Mouse (Mus musculus): ENCODE measurements around the gene Bicdl1. TPM values are rescaled to one million over a fixed set of nuclear protein-coding genes. Genes with fewer than 3 reads are reported as not detected.

The Bicdl1 gene
- polyA plus RNA-seq, 1 experiment from 2014 or later, result 7.8 TPM

DNA sequence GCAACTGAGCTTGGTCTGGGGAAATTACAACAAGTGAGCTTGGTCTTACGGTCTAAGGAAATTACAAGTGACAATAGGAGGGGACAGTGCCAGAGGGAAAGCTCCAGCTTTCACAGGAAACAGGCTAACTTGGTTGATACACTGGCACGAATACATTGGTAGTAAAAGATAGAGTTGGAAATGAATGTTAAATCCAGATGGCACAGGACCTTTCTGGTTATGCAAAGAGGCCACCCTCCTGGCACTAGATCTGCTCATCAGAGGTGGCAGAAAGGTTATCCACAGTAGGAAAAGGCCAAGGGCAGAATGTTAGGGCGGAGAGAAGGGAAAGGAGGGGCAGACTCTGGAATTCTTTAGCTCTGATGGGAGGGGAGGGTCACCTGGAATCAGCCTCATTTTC, 22.5 kb downstream of the Bicdl1 start:
- Histone ChIP-seq H3K4me1 (no peaks in the 10 kb centered on the region), H3K4me3 (no peak overlapping the region)
- 62% methylated on average over 3 of the region's 3 CpGs for WGBS

GRCm38 (mm10) chr5:115701981-115702380, 29.4 kb downstream of the Bicdl1 start:
- no peak overlapping the region for H3K9ac ChIP-seq
- no peak overlapping the region for H3K4me2 ChIP-seq
- H3K9me3 ChIP-seq, result no peaks in the 10 kb centered on the region
- WGBS, result 59% methylated on average over 3 of the region's 3 CpGs
- no peak overlapping the region for H3K27ac ChIP-seq (replicated peaks)
- ATAC-seq (ENCODE audit: extremely low read depth, insufficient number of reproducible peaks, low FRiP score, low TSS enrichment), result no peak
- no peaks in the 10 kb centered on the region for H3K4me1 ChIP-seq
- peaks cover 13% of the 10 kb centered on the region; the same call in 1 of the 2 replicates for H3K27me3 ChIP-seq (replicated peaks)
- H3K36me3 ChIP-seq, result no peaks in the 10 kb centered on the region
- no peak overlapping the region for H3K4me3 ChIP-seq

More for the DNA sequence above, 22.5 kb downstream of the Bicdl1 start:
- no peak for ATAC-seq (ENCODE audit: extremely low read depth, insufficient number of reproducible peaks, low FRiP score, low TSS enrichment)
- Histone ChIP-seq H3K36me3 (no peaks in the 10 kb centered on the region), H3K27ac (replicated peaks) (no peak overlapping the region), H3K4me2 (no peak overlapping the region), H3K27me3 (replicated peaks) (no peaks in the 10 kb centered on the region), H3K9me3 (no peaks in the 10 kb centered on the region), H3K9ac (no peak overlapping the region)

GRCm38 (mm10) chr5:115701215-115701614, 30.2 kb downstream of the Bicdl1 start:
- no peak for ATAC-seq (ENCODE audit: extremely low read depth, insufficient number of reproducible peaks, low FRiP score, low TSS enrichment)
- WGBS, result 75% methylated on average over 4 of the region's 4 CpGs
- no peak overlapping the region for H3K9ac ChIP-seq
- H3K4me3 ChIP-seq, result no peak overlapping the region
- H3K36me3 ChIP-seq, result no peaks in the 10 kb centered on the region
- no peak overlapping the region for H3K27ac ChIP-seq (replicated peaks)
- no peak overlapping the region for H3K4me2 ChIP-seq
- H3K9me3 ChIP-seq, result no peaks in the 10 kb centered on the region
- peaks cover 13% of the 10 kb centered on the region for H3K27me3 ChIP-seq (replicated peaks)
- H3K4me1 ChIP-seq, result no peaks in the 10 kb centered on the region

DNA sequence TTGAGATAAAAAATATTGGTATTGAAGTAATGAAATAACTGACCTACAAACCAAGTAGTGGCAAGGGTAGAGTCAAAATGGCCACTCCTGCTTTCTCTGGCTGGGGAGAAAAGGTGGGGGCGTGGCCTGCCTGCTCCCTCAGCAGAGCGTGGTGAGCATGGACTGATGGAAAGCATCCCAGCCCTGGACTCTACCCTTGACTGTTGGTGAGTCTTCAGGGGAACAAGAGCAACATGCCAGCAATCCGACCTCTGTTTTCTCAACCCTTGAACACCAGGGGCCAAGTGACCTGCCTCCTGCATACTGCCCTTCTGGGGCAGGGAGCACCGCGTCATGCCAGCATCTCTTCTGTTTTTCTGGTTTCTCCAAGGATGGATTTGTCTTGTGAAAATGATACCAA, 34.6 kb downstream of the Bicdl1 start:
- Histone ChIP-seq H3K4me3 (no peak overlapping the region), H3K4me2 (no peak overlapping the region), H3K27ac (replicated peaks) (no peak overlapping the region), H3K27me3 (replicated peaks) (peaks cover 13% of the 10 kb centered on the region), H3K36me3 (no peaks in the 10 kb centered on the region), H3K4me1 (no peaks in the 10 kb centered on the region), H3K9me3 (no peaks in the 10 kb centered on the region), H3K9ac (no peak overlapping the region)
- ATAC-seq (ENCODE audit: extremely low read depth, insufficient number of reproducible peaks, low FRiP score, low TSS enrichment), result no peak
- WGBS, result 72% methylated on average over 5 of the region's 5 CpGs

GRCm38 (mm10) chr5:115695191-115695770, 36.1 kb downstream of the Bicdl1 start:
- WGBS, result 78% methylated on average over 6 of the region's 6 CpGs
- peaks cover 5% of the 10 kb centered on the region for H3K27me3 ChIP-seq (replicated peaks)
- no peak overlapping the region for H3K9ac ChIP-seq
- no peaks in the 10 kb centered on the region for H3K36me3 ChIP-seq
- H3K4me2 ChIP-seq, result no peak overlapping the region
- no peak for ATAC-seq (ENCODE audit: extremely low read depth, insufficient number of reproducible peaks, low FRiP score, low TSS enrichment)
- no peaks in the 10 kb centered on the region for H3K4me1 ChIP-seq
- H3K9me3 ChIP-seq, result no peaks in the 10 kb centered on the region
- no peak overlapping the region for H3K4me3 ChIP-seq
- no peak overlapping the region for H3K27ac ChIP-seq (replicated peaks)

DNA sequence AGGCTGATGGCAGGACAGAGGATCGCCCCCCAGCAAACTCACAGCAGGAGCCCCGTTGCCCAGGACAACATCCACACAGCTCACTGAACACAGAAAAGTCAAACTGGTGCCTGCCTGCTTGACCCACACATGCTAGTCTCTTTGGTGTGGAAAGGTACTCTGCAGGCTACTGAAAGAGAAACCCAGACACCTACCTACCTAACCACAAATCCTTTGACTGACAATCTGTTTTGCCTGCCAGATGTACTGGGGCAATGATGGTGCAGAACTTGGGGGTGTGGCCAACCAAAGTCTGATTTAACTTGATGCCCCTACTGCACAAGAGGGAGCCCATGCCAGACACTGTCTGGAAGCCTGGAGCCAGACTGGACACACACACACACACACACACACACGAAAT, 38.1 kb downstream of the Bicdl1 start:
- H3K36me3 ChIP-seq, result no peaks in the 10 kb centered on the region
- H3K27ac ChIP-seq (replicated peaks), result no peak overlapping the region
- no peak for ATAC-seq (ENCODE audit: extremely low read depth, insufficient number of reproducible peaks, low FRiP score, low TSS enrichment)
- no peaks in the 10 kb centered on the region; the same call in 1 of the 2 replicates for H3K27me3 ChIP-seq (replicated peaks)
- 62% methylated on average over 3 of the region's 3 CpGs for WGBS
- no peak overlapping the region for H3K4me3 ChIP-seq
- H3K4me2 ChIP-seq, result no peak overlapping the region
- no peak overlapping the region for H3K9ac ChIP-seq
- H3K9me3 ChIP-seq, result no peaks in the 10 kb centered on the region
- no peaks in the 10 kb centered on the region for H3K4me1 ChIP-seq

DNA sequence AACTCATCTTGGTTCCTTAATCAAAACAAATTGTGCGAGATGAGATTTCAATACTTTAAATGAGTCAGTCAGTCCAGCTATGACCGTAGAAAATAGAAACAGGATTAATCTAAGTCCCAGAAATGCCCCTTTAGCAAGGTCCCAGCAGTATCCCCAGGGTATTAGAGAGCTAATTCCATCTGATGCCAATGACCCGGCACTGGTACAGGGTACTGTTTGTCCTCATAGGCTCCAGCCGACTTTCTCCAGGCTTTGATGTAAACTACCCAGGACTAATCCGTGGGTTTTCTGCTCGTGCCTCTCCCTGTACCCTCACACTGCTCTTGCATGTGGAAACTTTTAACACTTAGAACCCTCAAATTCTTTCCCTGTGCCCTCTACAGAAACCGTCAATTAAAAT, 44.7 kb downstream of the Bicdl1 start:
- Histone ChIP-seq H3K36me3 (no peaks in the 10 kb centered on the region), H3K4me1 (no peaks in the 10 kb centered on the region), H3K27ac (replicated peaks) (no peak overlapping the region), H3K4me3 (no peak overlapping the region), H3K27me3 (replicated peaks) (no peaks in the 10 kb centered on the region), H3K9me3 (no peaks in the 10 kb centered on the region), H3K4me2 (no peak overlapping the region), H3K9ac (no peak overlapping the region)
- ATAC-seq (ENCODE audit: extremely low read depth, insufficient number of reproducible peaks, low FRiP score, low TSS enrichment), result no peak
- WGBS, result 61% methylated on average over 7 of the region's 7 CpGs

DNA sequence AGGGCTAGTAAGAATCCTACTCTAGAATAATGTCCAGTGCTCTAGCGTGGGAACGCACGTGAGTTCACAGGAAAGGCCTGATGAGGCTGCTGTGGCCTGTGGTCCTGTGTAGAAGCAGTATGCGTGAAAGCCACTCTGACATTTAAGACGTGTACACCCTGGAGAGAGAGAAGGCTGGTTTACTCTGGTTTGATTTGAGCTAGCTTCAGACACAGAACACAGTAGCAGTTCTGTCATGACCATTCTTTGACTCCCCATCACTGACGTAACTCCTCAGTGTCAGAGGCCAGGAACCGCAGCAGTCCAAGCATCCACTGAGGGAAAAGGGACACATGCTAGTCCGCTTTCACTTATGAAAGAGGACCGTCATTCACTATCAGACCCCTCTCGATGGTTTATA, 46.3 kb downstream of the Bicdl1 start:
- Histone ChIP-seq H3K4me2 (no peak overlapping the region), H3K36me3 (no peaks in the 10 kb centered on the region), H3K27ac (replicated peaks) (no peak overlapping the region), H3K4me1 (no peaks in the 10 kb centered on the region), H3K27me3 (replicated peaks) (no peaks in the 10 kb centered on the region), H3K9ac (no peak overlapping the region), H3K9me3 (no peaks in the 10 kb centered on the region), H3K4me3 (no peak overlapping the region)
- 79% methylated on average over 10 of the region's 10 CpGs for WGBS
- ATAC-seq (ENCODE audit: extremely low read depth, insufficient number of reproducible peaks, low FRiP score, low TSS enrichment), result no peak

DNA sequence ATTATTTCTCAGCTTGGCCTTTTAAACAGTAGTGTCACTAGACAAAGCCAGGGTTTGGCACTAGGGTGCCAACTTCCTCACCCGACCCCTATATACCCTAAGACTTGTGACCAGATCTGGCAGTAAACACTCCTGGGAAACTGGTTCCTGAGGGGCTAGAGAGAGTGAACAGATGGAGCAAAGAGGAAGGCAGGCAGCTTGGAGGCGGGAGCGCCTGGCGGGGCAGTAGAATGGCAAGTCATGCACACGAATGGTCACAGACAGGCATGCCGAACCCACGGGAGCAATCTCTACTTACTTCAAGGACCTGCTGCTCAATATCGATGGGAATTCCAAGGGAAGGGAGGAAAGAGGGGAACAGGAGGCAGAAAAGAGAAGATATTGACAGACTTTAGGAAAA, 59.6 kb downstream of the Bicdl1 start:
- WGBS, result 65% methylated on average over 8 of the region's 8 CpGs
- peaks cover 9% of the 10 kb centered on the region; the same call in 1 of the 2 replicates for H3K4me1 ChIP-seq
- H3K36me3 ChIP-seq, result no peaks in the 10 kb centered on the region
- no peak overlapping the region for H3K4me3 ChIP-seq
- H3K27me3 ChIP-seq (replicated peaks), result peaks cover 12% of the 10 kb centered on the region
- H3K9me3 ChIP-seq, result no peaks in the 10 kb centered on the region
- no peak overlapping the region for H3K27ac ChIP-seq (replicated peaks)
- H3K9ac ChIP-seq, result no peak overlapping the region
- H3K4me2 ChIP-seq, result no peak overlapping the region
- ATAC-seq (ENCODE audit: extremely low read depth, insufficient number of reproducible peaks, low FRiP score, low TSS enrichment), result no peak

DNA sequence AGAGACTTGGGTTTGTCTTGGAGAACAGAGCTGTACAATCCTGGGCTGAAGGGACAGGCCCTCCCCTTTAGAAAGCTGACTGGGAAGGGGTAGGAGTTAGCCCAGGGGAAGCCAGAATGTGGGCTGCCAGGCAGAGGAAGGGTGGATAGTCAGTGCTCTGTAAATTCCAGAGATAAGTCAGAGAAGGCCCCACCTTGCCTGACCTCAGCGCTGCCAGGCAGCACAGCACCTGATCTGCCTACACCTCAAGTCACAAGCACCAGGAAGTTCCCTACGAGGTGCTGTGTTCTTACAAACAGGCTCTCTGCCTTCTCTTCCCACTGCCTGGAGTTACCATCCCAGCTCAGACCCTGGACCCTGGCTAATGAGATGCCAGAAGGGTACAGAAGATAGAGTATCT, 61.0 kb downstream of the Bicdl1 start:
- 29% methylated on average over 2 of the region's 2 CpGs for WGBS
- no peak overlapping the region for H3K4me3 ChIP-seq
- H3K36me3 ChIP-seq, result no peaks in the 10 kb centered on the region
- no peak overlapping the region for H3K4me2 ChIP-seq
- H3K4me1 ChIP-seq, result peaks cover 9% of the 10 kb centered on the region; the same call in 1 of the 2 replicates
- no peak overlapping the region for H3K9ac ChIP-seq
- H3K27ac ChIP-seq (replicated peaks), result no peak overlapping the region
- H3K27me3 ChIP-seq (replicated peaks), result peaks cover 12% of the 10 kb centered on the region
- ATAC-seq (ENCODE audit: extremely low read depth, insufficient number of reproducible peaks, low FRiP score, low TSS enrichment), result no peak
- H3K9me3 ChIP-seq, result 0 out of 2 replicates have a peak, but pooled peaks cover under 1% of the 10 kb centered on the region

GRCm38 (mm10) chr5:115669974-115670373, 61.4 kb downstream of the Bicdl1 start:
- H3K27ac ChIP-seq (replicated peaks), result no peak overlapping the region
- H3K4me1 ChIP-seq, result peaks cover 9% of the 10 kb centered on the region; the same call in 1 of the 2 replicates
- ATAC-seq (ENCODE audit: extremely low read depth, insufficient number of reproducible peaks, low FRiP score, low TSS enrichment), result no peak
- no peak overlapping the region for H3K9ac ChIP-seq
- no peak overlapping the region for H3K4me3 ChIP-seq
- peaks cover 4% of the 10 kb centered on the region; the same call in 1 of the 2 replicates for H3K9me3 ChIP-seq
- H3K36me3 ChIP-seq, result no peaks in the 10 kb centered on the region
- H3K27me3 ChIP-seq (replicated peaks), result peaks cover 12% of the 10 kb centered on the region
- H3K4me2 ChIP-seq, result no peak overlapping the region
- WGBS, result 76% methylated on average over 11 of the region's 11 CpGs

DNA sequence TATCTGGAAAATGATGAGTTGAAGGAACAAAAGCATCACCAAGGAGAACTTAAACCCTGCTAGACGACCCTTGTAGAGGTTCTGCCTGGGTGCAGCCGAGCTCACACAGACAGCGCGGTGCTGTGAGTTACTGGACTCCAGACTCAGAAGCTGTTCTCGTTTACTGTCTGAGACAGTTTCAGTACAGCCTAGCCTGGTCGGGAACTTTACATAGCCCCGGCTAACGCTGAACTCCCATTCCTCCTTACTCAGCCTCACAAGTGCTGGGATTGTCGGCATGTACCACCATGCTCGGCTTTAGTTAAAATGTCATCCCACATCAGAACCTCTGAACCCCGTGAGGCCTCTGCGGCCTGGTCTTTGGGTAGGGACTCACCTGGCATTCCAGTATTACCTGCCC, 62.4 kb downstream of the Bicdl1 start:
- peaks cover 13% of the 10 kb centered on the region for H3K27me3 ChIP-seq (replicated peaks)
- H3K9ac ChIP-seq, result no peak overlapping the region
- peaks cover 9% of the 10 kb centered on the region; the same call in 1 of the 2 replicates for H3K4me1 ChIP-seq
- no peak for ATAC-seq (ENCODE audit: extremely low read depth, insufficient number of reproducible peaks, low FRiP score, low TSS enrichment)
- H3K4me2 ChIP-seq, result no peak overlapping the region
- no peak overlapping the region for H3K4me3 ChIP-seq
- H3K27ac ChIP-seq (replicated peaks), result no peak overlapping the region
- WGBS, result 79% methylated on average over 12 of the region's 12 CpGs
- peaks cover 4% of the 10 kb centered on the region; the same call in 1 of the 2 replicates for H3K9me3 ChIP-seq
- H3K36me3 ChIP-seq, result no peaks in the 10 kb centered on the region

Measured in heart, embryonic 13.5 days (tissue).